ENCODE assay signal across 10 mouse cellular contexts in the genomic region with DNA sequence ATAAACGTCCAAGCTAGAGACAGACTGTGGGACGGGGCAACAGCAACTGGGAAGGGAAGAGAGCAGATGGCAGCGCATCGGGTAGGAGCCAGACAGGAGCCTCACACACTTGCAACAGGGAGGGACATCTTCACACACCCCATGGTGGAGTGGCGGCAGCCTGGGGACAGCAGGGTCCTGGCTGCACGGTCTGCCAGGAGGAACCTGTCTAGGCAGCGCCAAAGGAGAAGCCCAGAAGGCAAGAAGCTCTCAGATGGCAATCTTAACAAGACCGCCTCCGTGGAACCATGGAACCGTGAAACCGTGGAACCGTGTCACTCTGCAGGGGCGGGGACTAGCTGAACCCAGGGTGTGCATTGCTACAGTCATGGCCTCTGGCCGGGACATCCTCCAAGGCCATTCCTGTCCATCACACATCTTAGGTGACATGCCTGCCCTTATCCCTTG. TPM values are rescaled to one million over a fixed set of nuclear protein-coding genes. Genes with fewer than 3 reads are reported as not detected.
DNase-seq lines count a peak whose midpoint lies in the region; ATAC-seq and TF ChIP-seq lines count a peak whose summit lies in the region.
"Had no signal": no experiment of that assay in that cellular context is flagged by ENCODE, and none has a peak within 500 bp of the region (broad histone marks: within the 10 kb centered on the region; RNA-seq: fewer than 3 reads in every experiment).

No protein-coding gene starts in this region.

- DNase-seq in kidney, postnatal 0 days (ENCODE audit: low spot score): no peak
- peak; percentile 85 for DNase-seq in brain, embryonic 14.5 days (ENCODE audit: low read depth)
- DNase-seq in layer of hippocampus, postnatal 36 days: peak; percentile 52 to 61
- no peak for DNase-seq in spleen, adult 12 weeks (ENCODE audit: low spot score)
- DNase-seq in spleen, postnatal 14 days (ENCODE audit: low spot score in 2 of 2): no peak
- no peak for DNase-seq in heart, postnatal 10 days

- H3K27me3 ChIP-seq in kidney, postnatal 0 days (ENCODE audit: insufficient read depth, low read length): no peaks in the 10 kb centered on the region
- no peaks in the 10 kb centered on the region for H3K27me3 ChIP-seq in kidney, embryonic 14.5 days (ENCODE audit: control insufficient read depth, insufficient read depth, low read length)
- H3K27me3 ChIP-seq: Patski had no signal

- H3K27ac ChIP-seq in kidney, postnatal 0 days: no peak overlapping the region
- H3K27ac ChIP-seq in kidney, embryonic 14.5 days (ENCODE audit: low read depth, low read length): no peak overlapping the region
- H3K27ac ChIP-seq: macrophage had no signal

- ATAC-seq in kidney, postnatal 0 days (replicated peaks; ENCODE audit: low FRiP score, low read depth): no peak
- ATAC-seq in kidney, embryonic 14.5 days (ENCODE audit: low FRiP score, low TSS enrichment): no peak
- ATAC-seq in common myeloid progenitor, adult 5-6 weeks (replicated peaks; ENCODE audit: low read depth, poor library complexity, severe bottlenecking): peak; percentile 31
- ATAC-seq: Patski had no signal

- no peak for TF ChIP-seq POLR2A in brain, embryonic 14.5 days (IDR thresholded peaks at IDR 0.05; ENCODE audit: borderline replicate concordance, extremely low read depth, insufficient read depth, insufficient read length, poor library complexity, severe bottlenecking)

- H3K4me1 ChIP-seq in kidney, postnatal 0 days (replicated peaks; ENCODE audit: insufficient read depth, low read length): peaks cover 27% of the 10 kb centered on the region
- H3K4me1 ChIP-seq in kidney, embryonic 14.5 days (ENCODE audit: control insufficient read depth, insufficient read depth, low read length): peaks cover 60% of the 10 kb centered on the region

- H3K36me3 ChIP-seq in kidney, postnatal 0 days (ENCODE audit: insufficient read depth, low read length): peaks cover 3% of the 10 kb centered on the region
- peaks cover 9% of the 10 kb centered on the region; the same call in 1 of the 2 replicates for H3K36me3 ChIP-seq in kidney, embryonic 14.5 days (ENCODE audit: control insufficient read depth, insufficient read depth, low read length)

- TF ChIP-seq CTCF in kidney, postnatal 0 days (IDR thresholded peaks at IDR 0.05; ENCODE audit: low read depth): no peak
- no peak for TF ChIP-seq CTCF in brain, embryonic 14.5 days (IDR thresholded peaks at IDR 0.05; ENCODE audit: borderline replicate concordance, extremely low read depth, insufficient read depth, insufficient read length)

- WGBS in kidney, postnatal 0 days: 32% methylated on average over 14 of the region's 14 CpGs
- WGBS in kidney, embryonic 14.5 days: 35% methylated on average over 14 of the region's 14 CpGs

- no peaks in the 10 kb centered on the region for H3K9me3 ChIP-seq in kidney, postnatal 0 days (replicated peaks; ENCODE audit: low read length)
- H3K9me3 ChIP-seq in kidney, embryonic 14.5 days (ENCODE audit: control insufficient read depth, low read length): no peaks in the 10 kb centered on the region

- intact Hi-C loops in heart, postnatal 10 days (cut with DNase I): no loop called here

- no peak overlapping the region for H3K4me2 ChIP-seq in kidney, postnatal 0 days (ENCODE audit: low read length)
- no peak overlapping the region for H3K4me2 ChIP-seq in kidney, embryonic 14.5 days (replicated peaks; ENCODE audit: low read depth, low read length)

- no peak overlapping the region for H3K4me3 ChIP-seq in kidney, postnatal 0 days (replicated peaks; ENCODE audit: low read depth, low read length)
- no peak overlapping the region for H3K4me3 ChIP-seq in kidney, embryonic 14.5 days (ENCODE audit: low read length)

- H3K9ac ChIP-seq in kidney, postnatal 0 days (ENCODE audit: low read depth, low read length): 0 out of 2 replicates have a peak overlapping the region, but pooled peaks have one; percentile 35
- no peak overlapping the region for H3K9ac ChIP-seq in kidney, embryonic 14.5 days (ENCODE audit: low read depth, low read length)

RNA-seq across cellular contexts. Expression of a gene that starts 50.1 kb away (rescaled TPM):
- 14.6 and 15.5 TPM in 2 replicates for polyA plus RNA-seq in kidney, postnatal 0 days (2015; fragmentation: Nextera tagmentation; extraction: Ambion mirVana)
- 34.6 and 35.0 TPM in 2 replicates for polyA plus RNA-seq in kidney, embryonic 14.5 days (2014; fragmentation: Nextera tagmentation; extraction: Ambion mirVana)
- polyA plus RNA-seq in brain, embryonic 14.5 days (2012; rRNA removed): 31.6 and 71.5 TPM in 2 replicates
- 9.7 and 16.9 TPM in 2 replicates for total RNA-seq in common myeloid progenitor, adult 5-6 weeks (2017)
- total RNA-seq in layer of hippocampus, postnatal 36 days (2021): 100 to 1,000 TPM; 266 to 300 TPM
- 100 to 1,000 TPM; 112 to 125 TPM for total RNA-seq in heart, postnatal 10 days (2021)

Comparison
In these comparisons a context has a peak if more than half of its experiments do, and no peak if none do; other contexts are left out.
1. DNase-seq: peak in brain, embryonic 14.5 days (single experiment) and layer of hippocampus, postnatal 36 days (2 of 2); none in kidney, postnatal 0 days (single experiment), spleen, adult 12 weeks (single experiment), spleen, postnatal 14 days (0 of 2) and heart, postnatal 10 days (0 of 2).